Mouse (Mus musculus) hindbrain, postnatal 0 days (tissue): ENCODE measurements around the gene Gm7361. TPM values are rescaled to one million over a fixed set of nuclear protein-coding genes. Genes with fewer than 3 reads are reported as not detected.

Experiments used
- ATAC-seq: fragments of 200-750 bp; cut with Nextera tagmentation; 2 replicates; pipeline ENCODE4 v1.8.0; 2017; ENCODE audit warnings: mild to moderate bottlenecking, moderate TSS enrichment, moderate library complexity
- DNase-seq: peaks from one replicate; pipeline ENCODE4 v3.0.0-alpha.2; 2015; ENCODE audit warnings: low spot score
- H3K27ac ChIP-seq: fragments of 300-500 bp; sonication (generic); 2 replicates; pipeline ENCODE4 v1.5.1; 2014; ENCODE audit warnings: mild to moderate bottlenecking
- H3K27me3 ChIP-seq: fragments of 300-500 bp; sonication (generic); 2 replicates; pipeline ENCODE4 v1.6.1; 2014; ENCODE audit warnings: low read length, mixed read lengths; ENCODE audit not compliant: insufficient read depth
- H3K36me3 ChIP-seq: fragments of 300-500 bp; sonication (generic); 2 replicates; pipeline ENCODE4 v1.6.1; 2014; ENCODE audit warnings: low read length, mixed read lengths; ENCODE audit not compliant: insufficient read depth
- H3K4me1 ChIP-seq: fragments of 300-500 bp; sonication (generic); 2 replicates; pipeline ENCODE4 v1.6.1; 2014; ENCODE audit warnings: antibody characterized with exemption, low read length, mixed read lengths; ENCODE audit not compliant: insufficient read depth
- H3K4me2 ChIP-seq: fragments of 300-500 bp; sonication (generic); 2 replicates; pipeline ENCODE4 v1.6.1; 2014; ENCODE audit warnings: low read depth, mild to moderate bottlenecking, low read length, moderate library complexity, mixed read lengths
- H3K4me3 ChIP-seq: fragments of 300-500 bp; sonication (generic); 2 replicates; pipeline ENCODE4 v1.5.1; 2014; ENCODE audit warnings: low read length
- H3K9ac ChIP-seq: fragments of 300-500 bp; sonication (generic); replicated peaks from 2 replicates; pipeline ENCODE4 v1.6.1; 2014; ENCODE audit warnings: mild to moderate bottlenecking, low read length, moderate library complexity, mixed read lengths
- H3K9me3 ChIP-seq: fragments of 300-500 bp; sonication (generic); 2 replicates; pipeline ENCODE4 v1.6.1; 2016; ENCODE audit warnings: low read length, mixed read lengths
- CTCF ChIP-seq: IDR thresholded peaks from 2 replicates; pipeline ENCODE4 v1.5.1; 2016; ENCODE audit warnings: antibody characterized with exemption, control low read depth, low read depth
- WGBS: fragments of 180-500 bp; shearing (Covaris S2); extraction: QIAGEN DNeasy Blood & Tissue Kit; methylation state at CpG from one replicate; pipeline ENCODE4 v1.1.7; 2014; 5-methylcytosine and 5-hydroxymethylcytosine counted together
- polyA plus RNA-seq: library from polyadenylated mRNA; unstranded; fragments of >200 nt; fragmentation: Nextera tagmentation; extraction: Ambion mirVana; gene quantifications from 2 replicates; pipeline ENCODE4 v1.2.1, GENCODE M21; 2015
- total RNA-seq: library from RNA; depleted of rRNA; stranded (reverse); fragments of >200 nt; gene quantifications from 2 replicates; pipeline ENCODE4 v1.2.3, GENCODE M21; 2014; rRNA removed

Gm7361 gene
- total and polyA plus RNA-seq, 2 experiments from 2014 or later, result 0.24 to 1.2 TPM

DNA sequence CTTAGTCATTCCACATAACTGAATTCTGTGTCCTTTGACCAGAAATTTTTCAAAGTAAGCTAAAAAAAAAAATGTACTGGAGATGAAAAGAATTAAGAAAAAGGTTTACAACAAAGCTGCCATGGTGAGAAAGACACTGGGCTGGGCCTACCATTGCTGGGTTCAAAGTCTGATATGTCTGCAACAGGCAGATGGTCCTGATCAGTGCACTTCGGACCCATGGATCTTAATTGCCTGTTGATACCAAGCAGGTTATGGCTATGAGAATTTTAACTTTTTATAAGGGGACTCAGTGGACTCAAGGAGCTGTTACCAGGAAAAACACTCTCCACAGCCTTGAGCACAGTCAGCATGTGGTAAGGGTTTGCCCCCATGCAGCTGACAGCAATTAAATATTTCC lies 25.9 kb downstream of the Gm7361 start:
- DNase-seq (no peak), ATAC-seq (no peak)
- Histone ChIP-seq H3K9ac (no peak overlapping the region), H3K4me3 (no peak overlapping the region), H3K36me3 (no peaks in the 10 kb centered on the region), H3K27me3 (no peaks in the 10 kb centered on the region), H3K4me1 (no peaks in the 10 kb centered on the region), H3K27ac (no peak overlapping the region), H3K9me3 (no peaks in the 10 kb centered on the region), H3K4me2 (no peak overlapping the region)
- TF ChIP-seq CTCF, result no peak
- WGBS, result 85% methylated on average over 1 of the region's 1 CpGs

DNA sequence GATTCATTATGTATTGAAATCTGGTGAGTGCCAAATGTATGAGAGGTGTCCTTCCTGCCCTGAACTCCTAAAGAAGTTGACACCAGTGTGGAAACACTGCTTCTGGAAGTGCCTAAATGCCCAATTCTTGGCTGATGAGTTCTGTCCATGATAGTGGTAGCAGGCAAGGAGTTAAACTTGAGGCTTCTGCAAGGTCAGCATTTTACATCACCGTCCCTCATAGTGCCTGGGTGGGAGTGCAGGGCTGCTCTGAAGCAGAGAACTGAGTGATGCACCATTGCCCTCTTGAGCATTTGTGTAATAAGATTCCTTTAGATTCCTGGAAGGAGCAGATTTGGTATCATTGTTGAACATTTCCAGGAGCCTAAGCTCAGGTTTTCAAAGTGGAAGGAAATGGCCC lies 34.1 kb downstream of the Gm7361 start:
- H3K9ac ChIP-seq, result no peak overlapping the region
- H3K36me3 ChIP-seq, result no peaks in the 10 kb centered on the region
- no peak overlapping the region for H3K4me3 ChIP-seq
- no peaks in the 10 kb centered on the region for H3K9me3 ChIP-seq
- no peak overlapping the region for H3K27ac ChIP-seq
- TF ChIP-seq CTCF, result no peak
- no peaks in the 10 kb centered on the region for H3K27me3 ChIP-seq
- WGBS, result 71% methylated on average over 1 of the region's 1 CpGs
- ATAC-seq, result no peak
- no peak for DNase-seq
- no peak overlapping the region for H3K4me2 ChIP-seq
- H3K4me1 ChIP-seq, result no peaks in the 10 kb centered on the region

DNA sequence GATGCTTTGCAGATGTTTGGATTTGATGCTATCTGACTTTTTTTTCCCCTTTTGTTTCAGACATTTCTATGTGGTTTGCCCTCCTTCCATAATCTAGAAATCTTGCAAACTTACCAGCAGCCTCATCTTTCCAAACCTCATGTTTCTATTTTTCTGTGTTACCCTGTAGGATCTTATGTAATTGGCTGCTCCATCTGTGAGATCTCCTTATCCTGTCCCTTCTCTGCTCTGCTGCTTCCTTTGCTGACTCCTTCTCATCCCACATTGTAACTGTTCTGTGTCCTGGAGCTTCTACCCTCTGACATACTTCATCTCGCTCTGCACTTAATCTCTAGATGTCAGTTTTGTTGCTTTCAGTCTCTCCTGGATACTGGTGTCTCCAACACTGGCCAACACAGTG lies 35.8 kb downstream of the Gm7361 start:
- no peak for TF ChIP-seq CTCF
- ATAC-seq (no peak), DNase-seq (no peak)
- no peaks in the 10 kb centered on the region for H3K36me3 ChIP-seq
- H3K9ac ChIP-seq, result no peak overlapping the region
- no peaks in the 10 kb centered on the region for H3K4me1 ChIP-seq
- H3K27ac ChIP-seq, result no peak overlapping the region
- H3K27me3 ChIP-seq, result no peaks in the 10 kb centered on the region
- H3K4me3 ChIP-seq, result no peak overlapping the region
- no peaks in the 10 kb centered on the region for H3K9me3 ChIP-seq
- no peak overlapping the region for H3K4me2 ChIP-seq
- 71% methylated on average over 1 of the region's 1 CpGs for WGBS

Other genes starting within 250 kb of the Gm7361 start
- not detected in 2 replicates for gene Gm5862, start 234.8 kb upstream of the Gm7361 start, total RNA-seq
- not detected in 2 replicates for gene Gm5862, start 234.8 kb upstream of the Gm7361 start, polyA plus RNA-seq
- gene Speer4a, start 218.1 kb upstream of the Gm7361 start, total RNA-seq, result 0.05 TPM in 1 of 2 replicates, not detected in the other
- gene Speer4a, start 218.1 kb upstream of the Gm7361 start, polyA plus RNA-seq, result 0.25 and 0.36 TPM in 2 replicates
- not detected in 2 replicates for gene Gm7347, start 199.1 kb upstream of the Gm7361 start, total RNA-seq
- gene Gm7347, start 199.1 kb upstream of the Gm7361 start, polyA plus RNA-seq, result 0.34 TPM in 1 of 2 replicates, not detected in the other
- not detected in 2 replicates for gene Gm10471, start 168.4 kb upstream of the Gm7361 start, total RNA-seq
- 0.11 TPM in 1 of 2 replicates, not detected in the other for gene Gm10471, start 168.4 kb upstream of the Gm7361 start, polyA plus RNA-seq
- not detected in 2 replicates for gene 5031410I06Rik, start 152.3 kb upstream of the Gm7361 start, total RNA-seq
- gene 5031410I06Rik, start 152.3 kb upstream of the Gm7361 start, polyA plus RNA-seq, result 0.09 and 0.25 TPM in 2 replicates
- gene Gm10220, start 136.3 kb upstream of the Gm7361 start, total RNA-seq, result not detected in 2 replicates
- gene Gm10220, start 136.3 kb upstream of the Gm7361 start, polyA plus RNA-seq, result 0.11 and 0.13 TPM in 2 replicates